Mouse (Mus musculus) yolk sac, embryonic 10.5 days (tissue): ENCODE results near the gene Ppp1r9a.

Source experiments
- DNase-seq: peaks from one replicate; pipeline ENCODE4 v3.0.0-alpha.2; 2017; ENCODE audit warnings: low spot score

Ppp1r9a gene

DNA sequence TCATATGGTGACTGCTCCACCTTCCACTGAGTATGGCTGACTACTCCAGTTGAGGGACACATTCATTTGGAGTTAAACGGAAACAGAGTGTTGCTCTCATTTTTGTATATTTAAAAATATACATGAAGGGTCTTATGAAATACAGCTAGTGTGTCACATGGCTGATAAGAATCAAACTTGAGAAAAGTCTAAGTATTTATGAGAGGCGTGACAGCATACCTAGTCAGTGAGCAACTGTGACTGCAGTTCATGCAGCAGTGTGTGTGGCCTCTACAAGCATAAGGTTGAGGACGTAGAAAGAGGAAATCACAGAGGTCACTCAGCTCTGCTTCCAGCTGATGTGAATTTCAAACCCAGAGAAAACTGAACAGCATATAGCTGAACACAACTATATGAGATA is 145.3 kb downstream of the Ppp1r9a start:
- no peak for DNase-seq

DNA sequence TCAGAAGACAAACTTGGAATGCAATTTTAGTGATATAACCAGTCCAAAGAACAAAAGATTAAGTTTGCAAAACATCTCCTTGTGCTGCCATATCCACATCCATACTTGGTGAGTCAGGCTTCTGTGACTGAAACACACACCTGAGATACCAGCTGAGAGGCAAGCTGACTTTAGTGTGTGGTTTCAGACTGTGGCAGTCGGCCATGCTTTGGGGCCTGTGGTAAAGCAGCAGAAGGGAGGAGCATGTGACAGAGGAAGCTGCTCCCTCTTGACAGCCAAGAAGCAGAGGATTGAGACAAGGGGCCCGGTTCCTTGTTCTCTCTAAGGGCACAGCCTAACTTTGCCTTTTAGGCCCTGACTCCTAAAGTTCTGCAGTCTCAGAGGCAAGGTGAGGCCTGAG is 149.6 kb downstream of the Ppp1r9a start:
- no peak for DNase-seq

DNA sequence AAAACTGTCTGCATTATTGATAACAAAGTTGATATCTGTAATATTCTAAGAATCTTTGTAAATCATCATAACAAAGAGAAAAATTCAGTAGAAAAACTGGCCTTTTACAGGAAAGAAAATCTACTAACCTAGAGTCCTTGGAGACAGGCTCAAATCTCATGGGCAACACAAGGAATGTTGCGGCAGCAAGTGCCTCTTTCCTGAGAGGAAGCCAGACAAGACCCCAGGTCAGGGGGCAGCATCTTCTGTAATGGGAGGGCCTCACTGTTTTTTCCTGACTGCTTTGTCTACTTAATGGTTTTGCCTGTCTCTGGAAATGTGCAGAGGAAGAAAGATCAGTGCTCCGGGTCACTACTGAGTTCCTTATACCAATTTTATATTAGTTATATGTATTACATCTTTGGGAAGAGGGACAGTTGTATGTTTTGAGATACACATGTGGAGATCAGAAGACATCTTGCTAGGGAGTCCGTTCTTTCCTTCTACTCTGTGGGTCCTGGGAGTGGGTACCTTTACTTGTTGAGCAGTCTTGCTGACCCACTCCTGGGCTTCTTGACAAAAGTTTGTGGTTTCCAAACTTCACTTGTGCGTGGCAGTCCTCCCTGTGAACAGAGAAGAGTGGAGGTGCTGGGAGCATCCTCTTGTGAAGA is 151.9 kb downstream of the Ppp1r9a start:
- no peak for DNase-seq

DNA sequence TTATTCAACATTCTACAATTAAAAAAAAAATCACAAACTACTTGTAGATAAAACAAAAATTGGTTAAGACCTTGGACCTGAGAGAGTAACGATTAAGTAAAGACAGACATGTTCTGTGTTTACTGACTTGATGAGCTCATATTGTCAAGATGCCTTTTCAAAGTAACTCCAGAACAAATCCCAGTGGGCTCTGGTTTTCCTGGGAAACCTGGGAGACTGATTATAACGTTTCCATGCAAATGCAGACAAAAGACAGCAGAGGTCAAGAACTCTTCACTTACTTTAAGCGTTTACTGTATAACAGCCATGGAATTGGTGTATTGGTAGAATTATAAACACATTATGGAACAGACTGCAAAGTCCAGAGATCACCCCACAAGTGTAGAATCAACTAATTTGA is 172.0 kb downstream of the Ppp1r9a start:
- no peak for DNase-seq

DNA sequence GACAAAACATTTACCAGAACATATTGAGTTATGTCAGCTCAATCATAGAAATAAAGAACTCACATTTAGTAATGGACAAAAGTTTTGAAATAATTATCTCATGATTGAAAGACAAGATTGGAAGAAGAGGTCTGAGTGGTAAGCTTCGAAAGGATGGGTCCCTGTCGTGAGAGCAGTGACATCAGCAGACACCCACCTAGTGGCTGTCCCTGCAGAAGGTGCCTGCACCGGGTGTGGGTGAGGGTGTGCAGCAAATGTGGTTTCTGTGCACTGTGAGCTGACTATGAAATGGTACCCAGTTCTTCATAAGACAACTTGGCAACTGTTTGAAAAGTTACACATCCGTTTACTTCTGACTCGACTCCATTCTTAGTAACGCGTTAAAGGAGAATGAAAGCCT is 173.0 kb downstream of the Ppp1r9a start:
- DNase-seq = no peak

DNA sequence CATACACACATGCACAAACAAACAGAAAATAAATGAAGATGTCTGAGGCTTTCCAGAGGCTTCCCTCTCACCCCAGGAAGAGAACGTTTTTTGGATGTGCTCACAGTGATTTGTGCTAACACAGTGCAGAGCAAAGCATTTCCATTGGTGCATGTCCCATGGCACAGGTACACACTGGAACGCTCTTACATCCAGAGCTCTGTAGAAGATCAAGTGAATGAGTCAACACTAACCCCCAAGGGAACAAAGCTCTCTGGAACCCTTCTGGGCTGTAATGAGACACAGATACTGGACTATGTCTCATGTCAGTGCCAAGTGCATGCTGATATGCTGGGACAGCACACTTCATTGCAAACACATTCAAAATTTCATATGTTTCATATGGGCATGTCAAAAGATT is 175.3 kb downstream of the Ppp1r9a start:
- no peak for DNase-seq

DNA sequence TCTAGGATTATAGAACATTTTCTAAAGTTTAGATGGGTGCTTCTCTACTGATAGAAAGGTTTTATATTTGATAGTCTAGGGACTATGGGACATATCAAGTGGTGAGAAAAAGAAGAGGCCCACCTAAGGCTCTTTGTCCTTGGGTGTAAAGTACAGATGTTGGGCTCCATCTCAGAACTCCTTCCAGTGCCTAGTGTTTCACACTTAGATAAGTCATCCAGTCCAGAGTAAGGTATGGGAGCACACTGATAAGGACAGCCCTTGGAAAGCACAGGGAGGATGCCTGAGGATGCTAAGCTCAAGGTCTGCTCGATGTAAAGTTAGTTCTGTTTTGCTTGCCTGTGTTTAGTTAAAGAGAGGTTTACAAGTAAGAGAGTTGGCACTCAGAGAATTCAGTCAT is 176.4 kb downstream of the Ppp1r9a start:
- no peak for DNase-seq

DNA sequence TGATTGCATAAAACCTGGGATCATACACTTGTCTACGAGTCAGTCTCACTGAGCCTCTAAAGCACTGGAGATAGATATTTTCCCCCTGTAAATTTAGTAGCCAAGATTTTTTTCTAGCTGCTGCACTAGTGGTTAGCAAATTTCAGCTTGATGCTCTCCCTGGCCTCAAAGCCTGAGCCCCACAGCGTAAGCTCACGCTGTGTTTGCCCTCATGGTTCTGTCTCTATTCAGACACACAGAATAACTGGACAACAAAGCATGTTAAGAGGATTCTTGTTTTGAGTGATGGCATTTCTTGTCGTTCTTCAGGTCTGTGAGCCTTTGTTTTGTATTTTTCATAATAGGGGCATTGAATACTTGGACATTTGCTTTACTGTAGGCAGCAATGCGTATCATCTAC is 177.4 kb downstream of the Ppp1r9a start:
- DNase-seq = no peak

DNA sequence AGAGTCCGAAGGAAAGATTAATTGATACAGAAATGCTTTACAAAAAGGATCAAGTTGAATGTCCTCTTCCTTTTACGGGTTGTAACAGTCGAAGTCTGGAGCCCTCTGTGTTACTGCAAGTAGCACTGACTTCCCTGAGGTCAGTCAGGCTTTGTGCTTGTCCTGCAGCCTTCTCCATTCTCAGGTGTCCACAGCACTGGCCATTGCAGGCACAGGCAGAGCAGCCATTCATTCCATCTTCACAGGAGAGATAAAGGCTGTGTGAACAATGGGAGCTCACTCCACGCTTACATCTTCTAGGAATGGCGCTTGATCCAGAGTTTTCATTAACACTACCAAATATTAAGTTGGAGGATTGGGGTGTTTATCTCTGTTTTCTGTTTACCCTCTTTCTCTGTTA is 177.8 kb downstream of the Ppp1r9a start:
- no peak for DNase-seq

DNA sequence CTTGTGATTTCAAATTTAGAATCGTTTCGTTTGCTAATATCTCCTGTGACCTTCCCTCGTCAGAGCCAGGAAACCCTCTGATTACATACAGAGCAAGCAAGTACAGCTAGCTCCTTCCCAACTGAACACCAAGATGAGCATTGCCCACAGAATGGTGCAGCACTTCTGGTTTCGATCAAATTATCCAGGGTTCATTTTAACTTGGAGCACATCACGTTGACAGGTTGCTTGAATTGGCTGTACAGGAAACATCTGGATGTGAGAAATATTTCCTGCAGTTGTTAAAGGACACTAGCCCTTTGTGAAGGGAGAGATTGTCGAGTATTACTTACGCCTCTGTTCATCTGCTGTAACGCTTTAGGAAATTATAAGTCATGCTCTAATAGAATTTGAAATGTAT is 178.4 kb downstream of the Ppp1r9a start:
- peak; percentile 16 for DNase-seq

DNA sequence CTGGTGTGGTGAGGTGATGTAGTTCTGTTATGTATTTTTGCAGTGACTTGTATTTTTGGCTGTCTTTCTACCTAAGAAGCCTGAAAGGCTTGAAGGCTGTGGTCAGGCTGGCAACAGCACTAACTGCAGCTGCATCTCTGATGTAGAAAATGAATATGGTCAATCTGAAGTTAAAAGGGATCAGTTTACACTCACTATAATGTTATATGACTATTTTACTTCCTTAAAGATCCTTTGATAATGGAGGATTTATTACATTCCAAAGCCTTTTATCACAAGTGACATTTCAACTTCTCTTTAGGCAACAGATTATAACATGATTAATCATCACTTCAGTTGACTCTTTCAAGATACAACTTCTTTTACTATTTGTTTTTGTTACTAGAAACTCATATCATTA is 179.4 kb downstream of the Ppp1r9a start:
- DNase-seq = no peak

DNA sequence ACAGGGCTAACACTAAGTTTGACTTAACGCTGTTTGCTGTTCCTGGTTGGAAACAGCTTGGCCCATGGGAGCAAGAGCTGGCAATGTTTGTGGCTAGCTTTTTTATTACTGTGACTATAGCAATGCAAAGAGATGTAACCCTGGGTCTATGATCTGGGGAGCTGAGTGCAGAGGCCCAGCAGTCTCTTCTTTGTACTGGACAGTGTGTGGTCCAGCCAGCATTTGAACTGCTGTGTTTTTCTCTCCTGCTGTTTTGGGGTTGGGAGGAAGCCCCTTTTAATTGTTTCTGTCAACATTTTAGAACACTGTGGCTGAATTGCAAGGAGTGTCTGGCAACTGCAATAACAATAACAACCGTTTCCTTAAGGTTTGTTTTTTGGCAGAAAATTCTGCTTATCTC is 180.0 kb downstream of the Ppp1r9a start:
- DNase-seq = no peak

DNA sequence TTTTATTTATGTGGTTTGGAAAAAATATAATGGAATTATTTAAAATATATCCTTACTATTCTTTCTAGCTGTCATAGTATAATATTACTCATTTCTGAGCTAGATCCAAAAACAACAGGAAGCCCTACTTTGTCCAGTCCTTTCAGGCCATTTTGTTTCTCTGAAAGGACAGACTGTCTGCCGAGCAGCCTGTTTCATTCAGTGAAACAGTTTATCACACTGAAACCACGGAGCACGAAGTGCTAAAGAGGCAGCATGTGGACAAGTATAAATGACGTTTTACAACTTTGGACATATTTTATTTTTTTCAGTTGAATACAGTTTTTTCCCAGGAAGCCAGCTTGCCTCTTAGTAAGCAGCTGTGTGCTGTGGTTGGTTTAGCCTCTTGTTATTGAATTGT is 181.2 kb downstream of the Ppp1r9a start:
- DNase-seq = no peak

DNA sequence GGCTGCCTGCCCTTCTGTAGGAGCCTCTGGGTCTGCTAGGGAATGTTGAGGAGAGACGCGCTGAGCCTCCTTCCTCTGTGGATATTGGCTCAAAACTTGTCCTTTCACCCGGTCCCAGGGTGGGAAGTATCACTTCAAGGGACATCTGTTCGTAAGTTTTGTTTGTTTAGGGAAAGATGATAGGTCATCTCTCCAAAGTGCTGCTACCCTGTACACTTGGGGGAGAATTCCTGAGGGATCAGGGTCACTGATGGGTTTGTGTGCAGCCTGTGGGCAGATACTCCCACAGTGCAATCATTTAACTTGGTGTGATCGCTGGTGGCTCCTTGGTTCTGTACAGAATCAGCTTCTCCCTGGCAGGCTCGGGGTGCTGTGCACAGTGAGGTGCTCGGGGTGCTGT is 189.2 kb downstream of the Ppp1r9a start:
- no peak for DNase-seq

DNA sequence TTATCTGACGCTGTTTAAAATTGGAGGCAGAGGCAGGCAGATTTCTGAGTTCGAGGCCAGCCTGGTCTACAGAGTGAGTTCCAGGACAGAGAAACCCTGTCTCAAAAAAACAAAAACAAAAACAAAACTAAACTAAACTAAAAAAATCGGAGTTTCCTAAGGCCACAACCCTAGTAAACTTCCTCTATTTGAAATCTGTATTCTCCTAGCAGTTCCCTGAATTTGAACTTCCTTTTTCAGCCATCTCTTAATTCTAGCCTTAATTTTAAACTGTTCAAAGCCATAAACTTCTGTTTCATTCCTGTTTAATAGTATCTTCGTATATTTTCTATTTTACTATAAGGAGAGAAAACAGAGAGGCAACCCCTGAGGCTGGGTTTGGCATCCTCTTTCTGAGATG is 190.1 kb downstream of the Ppp1r9a start:
- no peak for DNase-seq

DNA sequence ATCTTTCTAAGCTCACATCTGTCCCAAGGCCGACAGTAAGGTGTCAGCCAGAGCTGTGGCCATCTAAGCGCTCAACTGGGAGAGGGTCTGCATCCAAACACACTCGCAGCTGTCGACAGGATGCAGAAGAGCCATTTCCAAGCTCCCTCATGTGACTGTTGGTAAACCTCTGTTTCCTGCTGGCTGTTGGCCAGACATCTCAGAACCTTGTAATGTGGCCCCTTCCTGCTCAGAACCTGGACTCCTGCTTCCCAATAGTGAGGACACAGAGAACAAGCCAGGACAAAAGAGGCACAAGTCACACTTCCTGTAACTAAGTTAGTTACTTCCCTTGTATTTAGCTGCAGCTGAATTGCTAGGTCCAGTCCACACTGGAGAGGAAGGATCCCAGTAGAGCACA is 190.8 kb downstream of the Ppp1r9a start:
- no peak for DNase-seq

DNA sequence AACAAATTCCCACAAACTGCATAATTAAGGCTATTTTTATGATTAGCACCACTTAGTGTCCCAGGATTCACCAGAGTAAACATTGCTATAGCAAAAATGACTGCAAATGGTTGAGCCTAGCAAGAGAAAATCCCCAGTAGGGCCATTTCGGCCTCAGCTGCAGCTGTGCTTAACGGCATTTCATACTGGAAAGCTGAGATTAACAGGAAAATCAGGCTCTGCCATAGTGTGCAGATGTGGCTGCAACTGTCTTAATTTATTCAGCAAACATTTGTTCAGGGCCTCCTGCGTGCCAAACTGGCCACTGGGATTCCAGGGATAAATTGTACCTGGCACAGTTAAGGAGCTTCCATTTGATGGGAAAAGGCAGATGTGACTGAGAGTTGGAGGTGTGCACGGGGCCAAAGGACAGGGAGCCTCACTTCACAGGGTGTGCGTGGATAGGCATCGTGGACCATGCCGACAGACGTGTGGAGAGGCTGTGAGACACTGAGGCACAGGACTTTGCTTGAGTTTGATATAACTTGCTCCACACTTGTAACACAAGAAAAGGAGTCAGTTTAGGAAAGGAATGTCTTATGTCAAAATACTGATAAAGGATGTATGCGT is 192.8 kb downstream of the Ppp1r9a start:
- DNase-seq = no peak

DNA sequence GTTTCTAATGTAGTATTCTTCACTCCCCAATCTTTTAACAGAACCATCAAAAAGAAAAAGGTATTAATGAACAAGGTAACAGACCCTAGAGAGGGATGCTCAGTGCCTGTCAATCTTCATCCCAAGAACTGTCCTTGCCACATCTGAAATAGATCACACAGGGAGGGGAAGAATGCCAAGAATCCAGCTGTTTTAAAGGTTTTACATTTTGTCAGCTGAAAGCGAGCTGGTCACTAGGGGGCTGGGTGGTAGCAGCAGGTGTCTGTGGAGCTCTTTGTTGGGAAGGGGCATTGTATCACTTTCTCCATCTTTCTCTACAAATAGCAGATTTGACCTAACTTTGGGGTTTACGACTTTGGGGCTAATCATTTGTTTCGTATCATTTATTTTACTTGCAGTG is 194.6 kb downstream of the Ppp1r9a start:
- DNase-seq = no peak

DNA sequence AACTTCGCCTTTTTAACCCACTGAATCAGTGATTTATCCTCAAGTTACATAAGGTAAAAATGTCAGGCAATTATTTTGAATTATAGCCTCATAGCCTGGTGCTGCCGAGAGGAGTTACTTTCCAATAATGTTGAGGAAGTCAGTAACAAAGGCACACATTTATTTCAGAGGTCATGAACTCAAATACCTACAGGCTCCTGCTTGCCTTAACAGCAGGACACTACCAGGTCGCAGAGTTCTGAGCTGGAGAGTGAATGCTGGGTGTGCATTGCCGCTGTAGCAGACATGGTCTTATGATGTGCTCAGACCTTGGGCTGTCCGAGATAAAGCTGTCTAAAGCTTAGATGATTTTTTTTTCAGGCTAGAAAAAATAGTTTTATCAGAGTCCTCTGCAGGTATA is 196.6 kb downstream of the Ppp1r9a start:
- peak; percentile 26 for DNase-seq

DNA sequence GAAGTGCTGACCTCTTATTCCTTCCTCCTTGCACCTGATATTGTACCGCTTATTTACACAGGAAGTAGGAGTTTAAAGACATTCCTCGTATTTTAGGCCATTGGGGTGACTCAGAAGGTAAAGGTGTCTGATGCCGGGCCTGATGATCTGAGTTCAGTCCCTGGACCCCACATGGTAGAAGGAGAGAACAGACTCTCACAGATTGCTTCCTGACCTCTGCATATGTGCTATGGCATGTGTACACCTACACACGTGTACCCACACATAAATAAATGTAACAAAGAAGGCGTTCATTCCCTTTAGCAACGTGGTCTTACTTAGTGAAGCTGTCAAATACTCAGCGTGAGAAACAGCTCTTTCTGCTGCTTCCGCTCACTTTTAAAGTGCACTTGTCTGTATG is 197.1 kb downstream of the Ppp1r9a start:
- no peak for DNase-seq

DNA sequence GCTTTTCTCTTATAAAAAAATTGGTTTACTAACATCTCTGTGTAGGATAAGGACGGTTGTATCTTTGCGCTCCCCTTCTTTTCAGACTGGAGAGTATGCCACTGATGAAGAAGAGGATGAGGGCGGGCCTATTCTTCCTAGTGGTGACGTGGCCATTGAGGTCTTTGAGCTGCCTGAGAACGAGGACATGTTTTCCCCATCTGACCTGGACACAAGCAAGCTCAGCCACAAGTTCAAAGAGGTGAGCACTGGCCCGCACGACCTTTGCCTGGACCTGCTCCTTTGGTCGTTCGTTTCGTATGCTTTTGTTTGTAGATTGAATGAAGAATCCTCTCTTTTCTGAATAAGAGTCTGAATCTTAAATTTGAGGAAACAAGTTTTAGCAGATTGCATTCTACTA is 197.6 kb downstream of the Ppp1r9a start:
- DNase-seq = no peak

DNA sequence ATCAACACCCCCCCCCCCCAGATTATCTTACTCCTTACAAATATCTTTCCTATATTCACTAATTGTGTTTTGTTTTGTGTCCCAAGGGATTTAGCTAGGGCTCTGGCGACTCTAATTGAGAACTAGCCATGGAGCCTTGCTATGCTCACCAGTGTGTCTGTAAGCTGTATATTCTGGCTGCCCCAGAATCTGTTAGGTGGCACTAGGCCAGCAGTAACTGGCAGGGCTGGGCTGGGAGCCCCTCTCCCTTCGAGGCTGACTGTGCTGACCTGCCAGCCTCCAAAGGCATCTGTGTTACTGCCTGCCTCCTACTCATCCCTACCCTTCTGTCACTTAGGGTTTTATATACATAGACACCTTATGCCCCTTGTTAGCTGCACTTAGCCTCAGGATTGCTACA is 200.0 kb downstream of the Ppp1r9a start:
- DNase-seq = no peak

DNA sequence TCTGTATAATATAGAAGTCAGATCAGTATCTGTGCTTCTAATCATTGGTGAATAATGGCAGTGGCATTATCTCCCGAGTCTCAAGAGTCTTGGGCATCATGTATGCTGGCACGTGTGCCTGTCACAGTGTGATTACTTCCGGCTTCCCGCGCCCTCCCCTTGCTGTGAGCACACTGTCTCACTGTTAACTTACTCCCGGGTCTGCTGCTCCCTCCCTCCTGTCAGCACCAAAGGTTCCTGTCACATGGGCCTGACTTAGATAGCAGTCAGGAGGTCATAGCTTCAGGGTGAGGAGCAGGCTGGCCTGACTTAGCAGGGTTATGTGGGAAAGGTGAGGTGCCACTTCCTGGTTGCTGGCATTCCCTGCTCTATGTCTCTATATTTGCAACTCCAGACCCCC is 201.1 kb downstream of the Ppp1r9a start:
- peak; percentile 32 for DNase-seq

DNA sequence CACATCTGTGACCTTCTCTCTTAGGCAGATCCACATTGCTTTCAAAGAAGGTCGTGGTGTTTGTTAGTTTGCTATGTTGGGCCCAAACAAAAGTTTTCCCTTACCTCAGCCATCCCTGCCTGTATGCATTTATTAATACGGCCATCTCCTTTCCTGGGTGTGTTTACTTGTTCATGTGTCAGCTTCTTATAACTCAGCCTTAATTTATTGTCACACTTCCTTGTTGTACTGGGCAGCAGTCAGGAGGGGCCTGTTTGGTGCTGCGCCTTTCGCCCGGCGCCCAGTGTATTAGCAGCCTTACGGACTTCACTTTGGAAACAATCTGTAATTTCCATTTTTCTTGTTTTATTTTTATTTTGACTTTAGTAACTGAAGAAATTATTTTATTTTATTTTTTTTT is 201.5 kb downstream of the Ppp1r9a start:
- no peak for DNase-seq
